Mouse (Mus musculus): ENCODE data around the gene 1700102P08Rik. TPM values are rescaled to one million over a fixed set of nuclear protein-coding genes. Genes with fewer than 3 reads are reported as not detected.

Gene 1700102P08Rik
- total and polyA plus RNA-seq, 3 experiments, result 0.92 to 1.0 TPM; not detected in 1

- TF ChIP-seq ZC3H11A (IDR thresholded peaks at IDR 0.05; ENCODE audit: low read depth, low read length) (no peak), CHD2 (IDR thresholded peaks at IDR 0.05; ENCODE audit: low read length) (no peak), GABPA (IDR thresholded peaks at IDR 0.05; ENCODE audit: low read depth, low read length) (no peak), POLR2AphosphoS2 (IDR thresholded peaks at IDR 0.05; ENCODE audit: low read length) (no peak), CTCF (IDR thresholded peaks at IDR 0.05 in 2 of 3, conservative IDR thresholded peaks at IDR 0.05 in 1 of 3; ENCODE audit: control insufficient read depth in 1 of 3, insufficient read depth in 1 of 3, low read depth in 2 of 3, low read length in 3 of 3, poor library complexity in 1 of 3, severe bottlenecking in 1 of 3) (no peak), TCF12 (IDR thresholded peaks at IDR 0.05; ENCODE audit: low read depth, low read length) (peak; percentile 47; the same call in 1 of the 2 replicates), ZNF384 (IDR thresholded peaks at IDR 0.05; ENCODE audit: low read depth, low read length) (no peak), EP300 (IDR thresholded peaks at IDR 0.05; ENCODE audit: low read depth in 1 of 2, low read length in 2 of 2) (no peak; a peak in 1 of 4 replicates)
These were observed 44.9 kb upstream of the 1700102P08Rik start, which contains the start of gene Usp4 (continued) for GRCm38 (mm10) chr9:108347540-108348289.

GRCm38 (mm10) chr9:108348290-108348680 lies 44.3 kb upstream of the 1700102P08Rik start:
- Histone ChIP-seq H3K9ac (ENCODE audit: control insufficient read depth, low read depth, low read length, poor library complexity, severe bottlenecking) (peak overlapping the region; percentile 93), H3K9me3 (replicated peaks; ENCODE audit: insufficient read depth, low read length) (no peaks in the 10 kb centered on the region), H3K79me2 (ENCODE audit: control insufficient read depth, insufficient read depth, low read length, poor library complexity) (peaks cover 30% of the 10 kb centered on the region), H3K4me1 (ENCODE audit: control insufficient read depth in 1 of 2, insufficient read depth in 2 of 2, low read length in 2 of 2) (peaks cover 11 to 32% of the 10 kb centered on the region in 2 experiments), H3K27ac (ENCODE audit: control insufficient read depth, low read depth, low read length) (peak overlapping the region; percentile 77), H3K4me3 (ENCODE audit: control insufficient read depth in 1 of 2, insufficient read depth in 1 of 2, low read depth in 2 of 2, low read length in 2 of 2) (peak overlapping the region; percentile 94 to 95), H3K36me3 (ENCODE audit: control insufficient read depth in 1 of 2, insufficient read depth in 2 of 2, low read length in 2 of 2) (peaks cover 17 to 31% of the 10 kb centered on the region in 2 experiments), H3K27me3 (ENCODE audit: control insufficient read depth in 1 of 2, insufficient read depth in 2 of 2, low read length in 2 of 2) (no peaks in the 10 kb centered on the region)
- DNase-seq (ENCODE audit: low read depth, low spot score), result peak; percentile 51
- 0 out of 2 replicates have a peak, but pooled peaks have one; percentile 20 for TF ChIP-seq MAZ (IDR thresholded peaks at IDR 0.05; ENCODE audit: low read depth, low read length)
- no peak for TF ChIP-seq GATA1 (IDR thresholded peaks at IDR 0.05; ENCODE audit: low read depth, low read length)

GRCm38 (mm10) chr9:108349727-108350126 lies 42.9 kb upstream of the 1700102P08Rik start:
- no peak overlapping the region for H3K27ac ChIP-seq (ENCODE audit: control insufficient read depth, low read depth, low read length)
- TF ChIP-seq ZKSCAN1 (IDR thresholded peaks at IDR 0.05; ENCODE audit: low read depth, low read length), result no peak
- TF ChIP-seq ELF1 (IDR thresholded peaks at IDR 0.05; ENCODE audit: low read depth, low read length), result no peak
- TF ChIP-seq TAL1 (IDR thresholded peaks at IDR 0.05; ENCODE audit: low read length), result peak; percentile 37; the same call in 1 of the 2 replicates

More at GRCm38 (mm10) chr9:108349727-108350126, 42.9 kb upstream of the 1700102P08Rik start:
- Histone ChIP-seq H3K9me3 (replicated peaks; ENCODE audit: insufficient read depth, low read length) (no peaks in the 10 kb centered on the region), H3K27me3 (ENCODE audit: control insufficient read depth in 1 of 2, insufficient read depth in 2 of 2, low read length in 2 of 2) (no peaks in the 10 kb centered on the region), H3K4me3 (ENCODE audit: control insufficient read depth in 1 of 2, insufficient read depth in 1 of 2, low read depth in 2 of 2, low read length in 2 of 2) (no peak overlapping the region), H3K36me3 (ENCODE audit: control insufficient read depth in 1 of 2, insufficient read depth in 2 of 2, low read length in 2 of 2) (peaks cover 18 to 25% of the 10 kb centered on the region in 2 experiments), H3K79me2 (ENCODE audit: control insufficient read depth, insufficient read depth, low read length, poor library complexity) (peaks cover 30% of the 10 kb centered on the region), H3K4me1 (ENCODE audit: control insufficient read depth in 1 of 2, insufficient read depth in 2 of 2, low read length in 2 of 2) (peaks cover 5 to 19% of the 10 kb centered on the region in 2 experiments), H3K9ac (ENCODE audit: control insufficient read depth, low read depth, low read length, poor library complexity, severe bottlenecking) (no peak overlapping the region)
- peak; percentile 32 for DNase-seq (ENCODE audit: low read depth, low spot score)
